Mouse (Mus musculus) olfactory bulb, adult 2 months (tissue): ENCODE data around the gene Fbxo33.
"Not testable (repeated sequence)": the region's sequence is repeated elsewhere in the genome, so short reads cannot be mapped to it uniquely, and the experiment has no call there.

ENCODE experiments used
- CTCF ChIP-seq: fragments of 200-500 bp; IDR thresholded peaks from 2 replicates; pipeline ENCODE4 v1.5.1; 2012; ENCODE audit warnings: low read depth, mild to moderate bottlenecking, low read length, moderate library complexity; ENCODE audit not compliant: insufficient read depth
- POLR2A ChIP-seq: fragments of 200-500 bp; IDR thresholded peaks from 2 replicates; pipeline ENCODE4 v1.6.1; 2012; ENCODE audit warnings: mild to moderate bottlenecking, low read depth, low read length, moderate library complexity; ENCODE audit not compliant: insufficient read depth

GRCm38 (mm10) chr12:59241031-59241430 is 21.5 kb upstream of the Fbxo33 start:
- not testable (repeated sequence) for TF ChIP-seq CTCF, POLR2A
